23 mouse cellular contexts compared by ENCODE assay signal in the genomic region with DNA sequence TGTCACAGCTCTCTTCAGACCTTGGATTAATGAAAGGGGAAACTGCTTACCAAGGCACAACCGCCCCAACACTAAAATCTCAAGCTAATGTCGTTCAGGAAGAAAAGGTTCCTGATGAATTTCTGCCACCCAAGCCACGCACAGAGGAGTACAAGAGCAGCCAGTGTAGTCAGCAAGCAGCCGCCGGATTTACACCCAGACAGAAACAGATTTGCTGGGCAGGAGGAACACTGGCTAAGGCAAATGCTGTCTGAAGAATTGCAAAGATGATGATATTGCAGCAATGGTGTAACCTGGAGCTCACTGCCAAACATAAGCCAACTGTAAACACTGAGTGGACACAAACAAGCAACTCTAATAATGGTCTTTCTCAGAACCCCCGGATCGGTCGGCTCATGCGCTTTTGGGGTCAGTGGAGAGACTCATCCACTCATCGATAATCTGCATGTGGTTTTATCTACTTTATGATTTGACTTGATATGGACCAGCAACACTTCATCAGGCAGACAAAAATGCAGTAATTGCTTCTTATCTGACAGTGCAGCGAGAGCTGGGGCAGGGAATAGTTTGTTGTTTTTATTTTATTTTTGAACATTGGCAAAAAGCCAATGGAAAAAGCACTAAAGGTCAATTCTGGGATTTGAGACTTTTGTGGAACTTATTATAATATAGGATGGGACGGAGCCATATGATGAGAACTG.
A peak's percentile ranks its signal among the peaks of the same experiment; 100 is the strongest.
DNase-seq lines count a peak whose midpoint lies in the region; ATAC-seq and TF ChIP-seq lines count a peak whose summit lies in the region.
"Had no signal": no experiment of that assay in that cellular context is flagged by ENCODE, and none has a peak within 500 bp of the region (broad histone marks: within the 10 kb centered on the region; RNA-seq: fewer than 3 reads in every experiment).

No protein-coding gene starts in this region.

- peak; percentile 58; the same call in 1 of the 2 replicates for ATAC-seq in frontal cortex, adult (ENCODE audit: low TSS enrichment)
- peak; percentile 23; the same call in 1 of the 2 replicates for ATAC-seq in lung, postnatal 0 days
- ATAC-seq: activated CD4-positive, CD25-positive, alpha-beta regulatory T cell, adult 4 months; forebrain, embryonic 15.5 days; intestine, embryonic 16.5 days; Patski had no signal

- no peaks in the 10 kb centered on the region for H3K4me1 ChIP-seq in lung, postnatal 0 days (ENCODE audit: insufficient read depth, low read depth, low read length)
- H3K4me1 ChIP-seq: embryonic facial prominence, embryonic 15.5 days; forebrain, embryonic 10.5 days; heart, embryonic 13.5 days had no signal

- H3K27ac ChIP-seq in lung, postnatal 0 days (ENCODE audit: low read length), result no peak overlapping the region
- H3K27ac ChIP-seq: embryonic facial prominence, embryonic 15.5 days; forebrain, embryonic 10.5 days; forebrain, embryonic 15.5 days; gastrocnemius, adult 2 months; heart, embryonic 13.5 days; hindbrain, embryonic 15.5 days had no signal

- WGBS in lung, postnatal 0 days, result 42% methylated on average over 12 of the region's 12 CpGs

- no peak overlapping the region for H3K9ac ChIP-seq in lung, postnatal 0 days (replicated peaks; ENCODE audit: low read depth)
- H3K9ac ChIP-seq: embryonic facial prominence, embryonic 15.5 days; forebrain, embryonic 15.5 days; heart, embryonic 13.5 days; hindbrain, embryonic 15.5 days had no signal

- H3K27me3 ChIP-seq in lung, postnatal 0 days (replicated peaks; ENCODE audit: insufficient read depth, low read length), result no peaks in the 10 kb centered on the region
- H3K27me3 ChIP-seq: CH12.LX; embryonic facial prominence, embryonic 15.5 days; forebrain, embryonic 15.5 days; heart, embryonic 13.5 days; hindbrain, embryonic 15.5 days; Patski had no signal

- 0 out of 2 replicates have a peak overlapping the region, but pooled peaks have one; percentile 11 for H3K4me2 ChIP-seq in lung, postnatal 0 days (replicated peaks; ENCODE audit: low read depth, low read length)
- H3K4me2 ChIP-seq: embryonic facial prominence, embryonic 15.5 days; forebrain, embryonic 15.5 days; heart, embryonic 13.5 days; hindbrain, embryonic 15.5 days had no signal

- no peak overlapping the region for H3K4me3 ChIP-seq in lung, postnatal 0 days (ENCODE audit: low read depth, low read length)
- H3K4me3 ChIP-seq: embryonic facial prominence, embryonic 15.5 days; erythroblast, embryonic 14.5 days; forebrain, embryonic 10.5 days; forebrain, embryonic 15.5 days; gastrocnemius, adult 2 months; heart, embryonic 13.5 days; hindbrain, embryonic 15.5 days had no signal

- no peaks in the 10 kb centered on the region for H3K36me3 ChIP-seq in lung, postnatal 0 days (ENCODE audit: insufficient read depth, low read length)
- H3K36me3 ChIP-seq: embryonic facial prominence, embryonic 15.5 days; forebrain, embryonic 10.5 days; forebrain, embryonic 15.5 days; heart, embryonic 13.5 days; hindbrain, embryonic 15.5 days had no signal

- intact Hi-C loops in gastrocnemius, postnatal 36 days (cut with DNase I), result no loop called here

- H3K9me3 ChIP-seq in lung, postnatal 0 days (ENCODE audit: low read length), result no peaks in the 10 kb centered on the region
- H3K9me3 ChIP-seq: embryonic facial prominence, embryonic 15.5 days; forebrain, embryonic 10.5 days; forebrain, embryonic 15.5 days; heart, embryonic 13.5 days; hindbrain, embryonic 15.5 days had no signal

- TF ChIP-seq CTCF in lung, postnatal 0 days (IDR thresholded peaks at IDR 0.05), result no peak

- peak; percentile 12 for DNase-seq in cerebellum, adult 8-10 months
- DNase-seq in cerebellum, postnatal 10 days, result no peak
- no peak for DNase-seq in frontal cortex, adult 2 months (ENCODE audit: extremely low spot score in 1 of 2, low spot score in 1 of 2)
- DNase-seq in lung, postnatal 0 days (ENCODE audit: low spot score), result peak; percentile 21
- no peak for DNase-seq in lung, postnatal 25 days (ENCODE audit: low spot score)
- no peak for DNase-seq in gastrocnemius, postnatal 36 days
- DNase-seq: adrenal gland, postnatal 14 days; embryo, embryonic 11 days; gastrocnemius, adult 2 months; gastrocnemius, postnatal 25 days; heart, adult 11 months; heart, postnatal 36 days had no signal

- no peak for TF ChIP-seq EP300 in lung, postnatal 0 days (IDR thresholded peaks at IDR 0.05)

Comparison
In these comparisons a context has a peak if more than half of its experiments do, and no peak if none do; other contexts are left out.
1. DNase-seq: peak in cerebellum, adult 8-10 months (single experiment) and lung, postnatal 0 days (single experiment); none in cerebellum, postnatal 10 days (0 of 2), frontal cortex, adult 2 months (0 of 2), lung, postnatal 25 days (single experiment) and gastrocnemius, postnatal 36 days (0 of 2).